Mouse (Mus musculus): Measurements from ENCODE around the gene Ammecr1. TPM values are rescaled to one million over a fixed set of nuclear protein-coding genes. Genes with fewer than 3 reads are reported as not detected.

The Ammecr1 gene
- polyA plus RNA-seq, 1 experiment from 2014 or later, result 17.1 TPM

GRCm38 (mm10) chrX:142983638-142984037 lies 17.1 kb upstream of the Ammecr1 start:
- no peak overlapping the region for H3K4me2 ChIP-seq (ENCODE audit: low read depth, low read length)
- no peaks in the 10 kb centered on the region for H3K27me3 ChIP-seq (ENCODE audit: control insufficient read depth, insufficient read depth, low read length)
- no peak overlapping the region for H3K27ac ChIP-seq (replicated peaks; ENCODE audit: low read depth, low read length)
- H3K36me3 ChIP-seq (replicated peaks; ENCODE audit: control insufficient read depth, insufficient read depth, low read depth, low read length), result no peaks in the 10 kb centered on the region
- DNase-seq (ENCODE audit: low spot score) (no peak), ATAC-seq (replicated peaks; ENCODE audit: insufficient number of reproducible peaks, low FRiP score, low TSS enrichment, low read depth) (no peak)
- no peaks in the 10 kb centered on the region for H3K4me1 ChIP-seq (ENCODE audit: control insufficient read depth, insufficient read depth, low read length)
- H3K9me3 ChIP-seq (replicated peaks; ENCODE audit: control insufficient read depth, low read length), result no peaks in the 10 kb centered on the region
- H3K4me3 ChIP-seq (ENCODE audit: low read depth, low read length), result no peak overlapping the region
- H3K9ac ChIP-seq (replicated peaks; ENCODE audit: low read length), result no peak overlapping the region
- 54% methylated on average over 6 of the region's 6 CpGs for WGBS

- DNase-seq (ENCODE audit: low spot score), result no peak
- Histone ChIP-seq H3K4me2 (ENCODE audit: low read depth, low read length) (no peak overlapping the region), H3K9ac (replicated peaks; ENCODE audit: low read length) (no peak overlapping the region), H3K4me3 (ENCODE audit: low read depth, low read length) (no peak overlapping the region), H3K9me3 (replicated peaks; ENCODE audit: control insufficient read depth, low read length) (no peaks in the 10 kb centered on the region), H3K36me3 (replicated peaks; ENCODE audit: control insufficient read depth, insufficient read depth, low read depth, low read length) (no peaks in the 10 kb centered on the region), H3K27ac (replicated peaks; ENCODE audit: low read depth, low read length) (no peak overlapping the region), H3K27me3 (ENCODE audit: control insufficient read depth, insufficient read depth, low read length) (no peaks in the 10 kb centered on the region), H3K4me1 (ENCODE audit: control insufficient read depth, insufficient read depth, low read length) (no peaks in the 10 kb centered on the region)
- 99% methylated on average over 3 of the region's 3 CpGs for WGBS
- no peak for ATAC-seq (replicated peaks; ENCODE audit: insufficient number of reproducible peaks, low FRiP score, low TSS enrichment, low read depth)
These were observed 15.1 kb upstream of the Ammecr1 start for GRCm38 (mm10) chrX:142981530-142982130.

- Histone ChIP-seq H3K27ac (replicated peaks; ENCODE audit: low read depth, low read length) (no peak overlapping the region), H3K4me3 (ENCODE audit: low read depth, low read length) (no peak overlapping the region), H3K9me3 (replicated peaks; ENCODE audit: control insufficient read depth, low read length) (no peaks in the 10 kb centered on the region), H3K4me2 (ENCODE audit: low read depth, low read length) (no peak overlapping the region), H3K27me3 (ENCODE audit: control insufficient read depth, insufficient read depth, low read length) (no peaks in the 10 kb centered on the region), H3K9ac (replicated peaks; ENCODE audit: low read length) (no peak overlapping the region), H3K4me1 (ENCODE audit: control insufficient read depth, insufficient read depth, low read length) (no peaks in the 10 kb centered on the region), H3K36me3 (replicated peaks; ENCODE audit: control insufficient read depth, insufficient read depth, low read depth, low read length) (no peaks in the 10 kb centered on the region)
- ATAC-seq (replicated peaks; ENCODE audit: insufficient number of reproducible peaks, low FRiP score, low TSS enrichment, low read depth) (no peak), DNase-seq (ENCODE audit: low spot score) (no peak)
- 51% methylated on average over 2 of the region's 2 CpGs for WGBS
These were observed 14.5 kb upstream of the Ammecr1 start for GRCm38 (mm10) chrX:142980855-142981529.

DNA sequence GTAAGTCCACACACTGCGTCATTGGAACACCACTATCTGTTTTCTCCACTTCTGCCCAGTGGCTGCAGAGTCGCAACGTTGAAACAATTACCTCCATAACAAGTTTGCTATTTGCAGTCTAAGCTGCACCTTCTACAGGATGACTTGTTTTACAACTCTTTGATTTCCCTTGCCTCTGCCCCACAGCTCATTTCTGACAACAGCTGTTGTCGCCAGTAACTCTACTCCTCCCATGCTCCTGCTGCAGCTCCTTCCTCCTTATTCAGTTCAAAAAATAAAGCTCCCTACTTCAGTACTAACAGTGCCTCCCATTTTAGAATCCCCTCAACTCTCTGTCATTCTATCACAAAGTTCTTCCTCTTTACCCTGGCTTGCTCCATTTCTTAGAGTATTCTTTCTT lies 12.7 kb upstream of the Ammecr1 start:
- no peaks in the 10 kb centered on the region for H3K27me3 ChIP-seq (ENCODE audit: control insufficient read depth, insufficient read depth, low read length)

GRCm38 (mm10) chrX:142972443-142972970 lies 6.0 kb upstream of the Ammecr1 start:
- no peaks in the 10 kb centered on the region for H3K27me3 ChIP-seq (ENCODE audit: control insufficient read depth, insufficient read depth, low read length)
- no peaks in the 10 kb centered on the region for H3K36me3 ChIP-seq (replicated peaks; ENCODE audit: control insufficient read depth, insufficient read depth, low read depth, low read length)
- no peaks in the 10 kb centered on the region for H3K4me1 ChIP-seq (ENCODE audit: control insufficient read depth, insufficient read depth, low read length)
- 45% methylated on average over 7 of the region's 7 CpGs for WGBS
- ATAC-seq (replicated peaks; ENCODE audit: insufficient number of reproducible peaks, low FRiP score, low TSS enrichment, low read depth) (no peak), DNase-seq (ENCODE audit: low spot score) (peak; percentile 2)
- no peak overlapping the region for H3K4me2 ChIP-seq (ENCODE audit: low read depth, low read length)
- no peak overlapping the region for H3K4me3 ChIP-seq (ENCODE audit: low read depth, low read length)
- no peaks in the 10 kb centered on the region for H3K9me3 ChIP-seq (replicated peaks; ENCODE audit: control insufficient read depth, low read length)
- H3K27ac ChIP-seq (replicated peaks; ENCODE audit: low read depth, low read length), result no peak overlapping the region
- H3K9ac ChIP-seq (replicated peaks; ENCODE audit: low read length), result no peak overlapping the region

More for the DNA sequence above, 12.7 kb upstream of the Ammecr1 start:
- Histone ChIP-seq H3K9ac (replicated peaks; ENCODE audit: low read length) (no peak overlapping the region), H3K27ac (replicated peaks; ENCODE audit: low read depth, low read length) (no peak overlapping the region), H3K4me2 (ENCODE audit: low read depth, low read length) (no peak overlapping the region), H3K4me3 (ENCODE audit: low read depth, low read length) (no peak overlapping the region), H3K9me3 (replicated peaks; ENCODE audit: control insufficient read depth, low read length) (no peaks in the 10 kb centered on the region), H3K36me3 (replicated peaks; ENCODE audit: control insufficient read depth, insufficient read depth, low read depth, low read length) (no peaks in the 10 kb centered on the region), H3K4me1 (ENCODE audit: control insufficient read depth, insufficient read depth, low read length) (no peaks in the 10 kb centered on the region)
- no peak for ATAC-seq (replicated peaks; ENCODE audit: insufficient number of reproducible peaks, low FRiP score, low TSS enrichment, low read depth)
- no peak for DNase-seq (ENCODE audit: low spot score)
- 67% methylated on average over 4 of the region's 4 CpGs for WGBS

DNA sequence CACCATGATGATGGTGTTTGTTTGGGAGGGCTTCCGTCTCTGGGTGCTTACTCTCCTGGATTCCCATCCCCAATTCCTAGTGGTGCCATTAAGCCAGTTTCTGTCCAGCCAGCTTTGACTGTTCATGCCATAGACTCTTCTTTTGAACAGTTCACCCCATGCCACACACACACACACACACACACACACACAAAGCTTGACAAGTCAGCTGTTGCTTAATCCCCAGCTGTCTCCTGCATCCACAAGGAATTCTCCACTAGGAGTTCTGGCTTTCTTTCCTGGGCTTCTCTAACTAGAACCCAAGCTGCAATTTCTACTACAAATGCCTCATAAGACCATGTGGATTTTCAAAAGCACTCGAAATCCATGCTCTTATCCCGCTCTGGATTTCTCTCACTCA lies 5.2 kb upstream of the Ammecr1 start:
- Histone ChIP-seq H3K4me1 (ENCODE audit: control insufficient read depth, insufficient read depth, low read length) (no peaks in the 10 kb centered on the region), H3K27me3 (ENCODE audit: control insufficient read depth, insufficient read depth, low read length) (no peaks in the 10 kb centered on the region), H3K4me3 (ENCODE audit: low read depth, low read length) (no peak overlapping the region), H3K9me3 (replicated peaks; ENCODE audit: control insufficient read depth, low read length) (no peaks in the 10 kb centered on the region), H3K9ac (replicated peaks; ENCODE audit: low read length) (no peak overlapping the region), H3K27ac (replicated peaks; ENCODE audit: low read depth, low read length) (no peak overlapping the region), H3K4me2 (ENCODE audit: low read depth, low read length) (no peak overlapping the region), H3K36me3 (replicated peaks; ENCODE audit: control insufficient read depth, insufficient read depth, low read depth, low read length) (no peaks in the 10 kb centered on the region)
- 88% methylated on average over 3 of the region's 3 CpGs for WGBS
- ATAC-seq (replicated peaks; ENCODE audit: insufficient number of reproducible peaks, low FRiP score, low TSS enrichment, low read depth) (no peak), DNase-seq (ENCODE audit: low spot score) (no peak)

DNA sequence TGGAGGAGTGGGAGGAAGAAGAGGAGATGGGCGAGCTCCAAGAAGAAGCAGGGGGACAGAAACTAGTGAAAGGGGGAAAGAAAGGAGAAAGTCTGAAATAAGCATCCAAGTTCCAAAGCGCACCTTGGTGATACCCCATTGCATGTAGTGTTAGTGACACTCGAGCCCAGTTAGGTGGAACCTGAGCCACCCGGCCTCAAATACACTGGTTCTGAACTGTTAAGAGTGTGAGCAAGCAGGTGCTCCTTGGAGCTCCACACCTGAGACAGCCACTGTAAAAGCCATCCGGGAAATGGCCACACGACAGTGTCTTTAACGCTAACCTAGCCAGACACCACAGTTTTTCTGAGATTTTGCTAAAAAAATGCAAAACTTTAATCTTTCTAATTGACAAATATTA lies 539 bp upstream of the Ammecr1 start:
- Histone ChIP-seq H3K9me3 (replicated peaks; ENCODE audit: control insufficient read depth, low read length) (no peaks in the 10 kb centered on the region), H3K36me3 (replicated peaks; ENCODE audit: control insufficient read depth, insufficient read depth, low read depth, low read length) (no peaks in the 10 kb centered on the region), H3K4me1 (ENCODE audit: control insufficient read depth, insufficient read depth, low read length) (no peaks in the 10 kb centered on the region), H3K9ac (replicated peaks; ENCODE audit: low read length) (peak overlapping the region; percentile 81; the same call in 1 of the 2 replicates), H3K4me2 (ENCODE audit: low read depth, low read length) (peak overlapping the region; percentile 33), H3K27me3 (ENCODE audit: control insufficient read depth, insufficient read depth, low read length) (no peaks in the 10 kb centered on the region), H3K4me3 (ENCODE audit: low read depth, low read length) (peak overlapping the region; percentile 64; the same call in 1 of the 2 replicates), H3K27ac (replicated peaks; ENCODE audit: low read depth, low read length) (no peak overlapping the region)
- no peak for ATAC-seq (replicated peaks; ENCODE audit: insufficient number of reproducible peaks, low FRiP score, low TSS enrichment, low read depth)
- DNase-seq (ENCODE audit: low spot score), result no peak
- WGBS, result 37% methylated on average over 7 of the region's 7 CpGs

Measured in embryonic facial prominence, embryonic 11.5 days (tissue).